Comparison of ENCODE assay signal across 25 mouse cellular contexts in genomic region chr10:77016080-77016479, GRCm38 (mm10). TPM values are rescaled to one million over a fixed set of nuclear protein-coding genes. Genes with fewer than 3 reads are reported as not detected.
DNase-seq lines count a peak whose midpoint lies in the region; TF ChIP-seq lines count a peak whose summit lies in the region.
"Had no signal": no experiment of that assay in that cellular context is flagged by ENCODE, and none has a peak within 500 bp of the region (broad histone marks: within the 10 kb centered on the region; RNA-seq: fewer than 3 reads in every experiment).

No protein-coding gene starts in this region.

- H3K4me3 ChIP-seq in CH12.LX (replicated peaks in 1 of 3; ENCODE audit: low read depth in 2 of 3, low read length in 2 of 3, poor library complexity in 1 of 3), result no peak overlapping the region
- H3K4me3 ChIP-seq: embryonic facial prominence, embryonic 10.5 days; embryonic facial prominence, embryonic 13.5 days; erythroblast, embryonic 14.5 days; forebrain, embryonic 12.5 days; forebrain, embryonic 15.5 days; heart, adult 2 months; heart, embryonic 10.5 days; heart, embryonic 13.5 days; hindbrain, embryonic 12.5 days; hindbrain, embryonic 15.5 days had no signal

- intact Hi-C loops in gastrocnemius, postnatal 36 days (cut with DNase I), result no loop called here

- no peaks in the 10 kb centered on the region for H3K79me2 ChIP-seq in CH12.LX (replicated peaks; ENCODE audit: control insufficient read depth, extremely low read depth, insufficient read depth, poor library complexity, severe bottlenecking)

- DNase-seq in 3T3-L1 (ENCODE audit: low read depth, low spot score), result peak; percentile 52
- no peak for DNase-seq in CH12.LX (ENCODE audit: extremely low read depth)
- DNase-seq in NIH3T3 (ENCODE audit: low read depth), result peak; percentile 66
- no peak for DNase-seq in lung, postnatal 4 days
- no peak for DNase-seq in urinary bladder, postnatal 4 days (ENCODE audit: low spot score in 2 of 2)
- DNase-seq in gastrocnemius, postnatal 36 days, result no peak
- DNase-seq: adrenal gland, adult 2 months; adrenal gland, postnatal 14 days; cerebellum, adult 11 months; cerebellum, adult 2 months; cerebellum, adult 9-11 months; cerebellum, postnatal 25 days; embryo, embryonic 11 days; gastrocnemius, postnatal 25 days; heart, adult 2 months had no signal

- no peaks in the 10 kb centered on the region for H3K36me3 ChIP-seq in CH12.LX (replicated peaks in 1 of 2; ENCODE audit: control insufficient read depth in 1 of 2, insufficient read depth in 1 of 2, low read length in 1 of 2)
- H3K36me3 ChIP-seq: embryonic facial prominence, embryonic 10.5 days; embryonic facial prominence, embryonic 13.5 days; forebrain, embryonic 12.5 days; forebrain, embryonic 15.5 days; heart, embryonic 10.5 days; heart, embryonic 13.5 days; hindbrain, embryonic 12.5 days; hindbrain, embryonic 15.5 days had no signal

- H3K27ac ChIP-seq in CH12.LX (ENCODE audit: insufficient read depth, low read depth), result no peak overlapping the region
- H3K27ac ChIP-seq: embryonic facial prominence, embryonic 10.5 days; embryonic facial prominence, embryonic 13.5 days; forebrain, embryonic 12.5 days; forebrain, embryonic 15.5 days; heart, adult 2 months; heart, embryonic 10.5 days; heart, embryonic 13.5 days; hindbrain, embryonic 12.5 days; hindbrain, embryonic 15.5 days had no signal

- in situ Hi-C loops in CH12.LX (cut with MboI; ENCODE audit: low pct_ligation_motif_present, low pct_unique_long_range_greater_than_20kb, low sequenced_read_pairs), result loop anchor here (25.0 kb wide), 1 partner anchor 179 kb away; no protein-coding TSS in a partner anchor

- no peak overlapping the region for H3K9ac ChIP-seq in CH12.LX (ENCODE audit: insufficient read depth, low read depth)
- H3K9ac ChIP-seq: embryonic facial prominence, embryonic 13.5 days; forebrain, embryonic 12.5 days; forebrain, embryonic 15.5 days; heart, embryonic 13.5 days; hindbrain, embryonic 12.5 days; hindbrain, embryonic 15.5 days had no signal

- H3K4me2 ChIP-seq in CH12.LX (ENCODE audit: insufficient read depth, low read depth, poor library complexity, severe bottlenecking), result no peak overlapping the region
- H3K4me2 ChIP-seq: embryonic facial prominence, embryonic 13.5 days; forebrain, embryonic 12.5 days; forebrain, embryonic 15.5 days; heart, embryonic 13.5 days; hindbrain, embryonic 12.5 days; hindbrain, embryonic 15.5 days had no signal

- H3K4me1 ChIP-seq in CH12.LX (ENCODE audit: control insufficient read depth in 1 of 2, insufficient read depth in 2 of 2), result no peaks in the 10 kb centered on the region; a peak in 1 of 4 replicates
- H3K4me1 ChIP-seq: embryonic facial prominence, embryonic 10.5 days; embryonic facial prominence, embryonic 13.5 days; forebrain, embryonic 12.5 days; forebrain, embryonic 15.5 days; heart, embryonic 10.5 days; heart, embryonic 13.5 days; hindbrain, embryonic 15.5 days had no signal

- no peak for TF ChIP-seq POLR2A in CH12.LX (IDR thresholded peaks at IDR 0.05; ENCODE audit: low read depth, low read length)

- no peak for TF ChIP-seq EP300 in CH12.LX (IDR thresholded peaks at IDR 0.05; ENCODE audit: low read length)

- dilution Hi-C loops in CH12.LX (cut with MboI; ENCODE audit: extremely low pct_ligation_motif_present, extremely low pct_unique_long_range_greater_than_20kb, low sequenced_read_pairs), result no loop called here

- TF ChIP-seq CTCF in CH12.LX (conservative IDR thresholded peaks at IDR 0.05 in 1 of 2, IDR thresholded peaks at IDR 0.05 in 1 of 2; ENCODE audit: low read depth in 2 of 2, low read length in 2 of 2), result no peak

- TF ChIP-seq RAD21 in CH12.LX (IDR thresholded peaks at IDR 0.05; ENCODE audit: low read depth, low read length), result no peak

- no peaks in the 10 kb centered on the region for H3K9me3 ChIP-seq in CH12.LX (replicated peaks; ENCODE audit: low read length)
- H3K9me3 ChIP-seq: embryonic facial prominence, embryonic 10.5 days; embryonic facial prominence, embryonic 13.5 days; forebrain, embryonic 12.5 days; forebrain, embryonic 15.5 days; heart, embryonic 10.5 days; heart, embryonic 13.5 days; hindbrain, embryonic 12.5 days; hindbrain, embryonic 15.5 days had no signal

- peaks cover 78% of the 10 kb centered on the region for H3K27me3 ChIP-seq in CH12.LX (replicated peaks)
- H3K27me3 ChIP-seq: embryonic facial prominence, embryonic 13.5 days; forebrain, embryonic 12.5 days; forebrain, embryonic 15.5 days; heart, embryonic 13.5 days; hindbrain, embryonic 12.5 days; hindbrain, embryonic 15.5 days; Patski had no signal

TF ChIP-seq in CH12.LX, 34 proteins besides CTCF, POLR2A, EP300 and RAD21:
- no peak for TF ChIP-seq MAX (IDR thresholded peaks at IDR 0.05; ENCODE audit: low read length)
- TF ChIP-seq BHLHE40 (IDR thresholded peaks at IDR 0.05; ENCODE audit: low read depth, low read length), result 0 out of 2 replicates have a peak, but pooled peaks have one; percentile 10

RNA-seq across cellular contexts. Expression of gene Slc19a1, which starts 16.0 kb away (rescaled TPM):
- total RNA-seq in CH12.LX (2012; rRNA removed) (50.2 and 54.4 TPM in 2 replicates), CH12.LX (2014; rRNA removed) (36.0 and 40.1 TPM in 2 replicates)
- 53.3 and 59.8 TPM in 2 replicates for polyA plus RNA-seq in CH12.LX (2012; ENCODE audit: insufficient read length, low read depth)
- total RNA-seq in gastrocnemius, postnatal 36 days (2021), result 1 to 10 TPM; 5.9 to 7.7 TPM

RNA-seq across cellular contexts. Expression of gene Pcbp3, which starts 54.4 kb away (rescaled TPM):
- total RNA-seq in CH12.LX (2012; rRNA removed), result not detected in 2 replicates
- total RNA-seq in CH12.LX (2014; rRNA removed), result not detected in 2 replicates
- not detected in 2 replicates for polyA plus RNA-seq in CH12.LX (2012; ENCODE audit: insufficient read length, low read depth)
- 1 to 10 TPM; 2.6 to 2.7 TPM for total RNA-seq in gastrocnemius, postnatal 36 days (2021)

Comparison
In these comparisons a context has a peak if more than half of its experiments do, and no peak if none do; other contexts are left out.
1. DNase-seq: peak in 3T3-L1 (single experiment) and NIH3T3 (single experiment); none in CH12.LX (single experiment), lung, postnatal 4 days (0 of 2), urinary bladder, postnatal 4 days (0 of 2) and gastrocnemius, postnatal 36 days (0 of 2).
2. RNA of gene Slc19a1, which starts 16.0 kb away (total RNA-seq): 36.0 to 54.4 TPM in CH12.LX; 5.9 to 7.7 TPM in gastrocnemius, postnatal 36 days; every median in the first group is over 4 times any median in the second.